Mouse (Mus musculus) liver, embryonic 15.5 days (tissue): ENCODE data around the gene Pex6. TPM values are rescaled to one million over a fixed set of nuclear protein-coding genes. Genes with fewer than 3 reads are reported as not detected.

Experiments
- ATAC-seq: fragments of 200-750 bp; cut with Nextera tagmentation; 2 replicates; pipeline ENCODE4 v1.8.0; 2017; ENCODE audit warnings: moderate number of reproducible peaks, mild to moderate bottlenecking, moderate library complexity; ENCODE audit not compliant: insufficient read depth
- H3K27ac ChIP-seq: fragments of 300-500 bp; sonication (generic); replicated peaks from 2 replicates; pipeline ENCODE4 v1.5.1; 2015; ENCODE audit warnings: mild to moderate bottlenecking, inconsistent platforms
- H3K27me3 ChIP-seq: fragments of 300-500 bp; sonication (generic); 2 replicates; pipeline ENCODE4 v1.6.1; 2015; ENCODE audit warnings: mild to moderate bottlenecking, inconsistent platforms
- H3K36me3 ChIP-seq: fragments of 300-500 bp; sonication (generic); replicated peaks from 2 replicates; pipeline ENCODE4 v1.6.1; 2015; ENCODE audit warnings: moderate library complexity, mild to moderate bottlenecking, inconsistent platforms
- H3K4me1 ChIP-seq: fragments of 300-500 bp; sonication (generic); replicated peaks from 2 replicates; pipeline ENCODE4 v1.6.1; 2015; ENCODE audit warnings: inconsistent platforms
- H3K4me2 ChIP-seq: fragments of 300-500 bp; sonication (generic); 2 replicates; pipeline ENCODE4 v1.6.1; 2015; ENCODE audit warnings: moderate library complexity, mild to moderate bottlenecking, inconsistent platforms
- H3K4me3 ChIP-seq: fragments of 300-500 bp; sonication (generic); replicated peaks from 2 replicates; pipeline ENCODE4 v1.5.1; 2015; ENCODE audit warnings: mild to moderate bottlenecking, inconsistent platforms
- H3K9ac ChIP-seq: fragments of 300-500 bp; sonication (generic); 2 replicates; pipeline ENCODE4 v1.6.1; 2015; ENCODE audit warnings: moderate library complexity, mild to moderate bottlenecking, inconsistent platforms
- H3K9me3 ChIP-seq: fragments of 300-500 bp; sonication (generic); replicated peaks from 2 replicates; pipeline ENCODE4 v1.6.1; 2016; ENCODE audit warnings: inconsistent platforms
- WGBS: fragments of 180-500 bp; shearing (Covaris S2); methylation state at CpG from one replicate; pipeline ENCODE4 v1.1.7; 2015; ENCODE audit warnings: mixed read lengths; ENCODE audit not compliant: insufficient replicate concordance; 5-methylcytosine and 5-hydroxymethylcytosine counted together
- polyA plus RNA-seq: library from polyadenylated mRNA; unstranded; fragments of >200 nt; fragmentation: Nextera tagmentation; extraction: Ambion mirVana; gene quantifications from 2 replicates; pipeline ENCODE4 v1.2.1, GENCODE M21; 2015

Gene Pex6
- polyA plus RNA-seq, 1 experiment from 2014 or later: 9.7 TPM

DNA sequence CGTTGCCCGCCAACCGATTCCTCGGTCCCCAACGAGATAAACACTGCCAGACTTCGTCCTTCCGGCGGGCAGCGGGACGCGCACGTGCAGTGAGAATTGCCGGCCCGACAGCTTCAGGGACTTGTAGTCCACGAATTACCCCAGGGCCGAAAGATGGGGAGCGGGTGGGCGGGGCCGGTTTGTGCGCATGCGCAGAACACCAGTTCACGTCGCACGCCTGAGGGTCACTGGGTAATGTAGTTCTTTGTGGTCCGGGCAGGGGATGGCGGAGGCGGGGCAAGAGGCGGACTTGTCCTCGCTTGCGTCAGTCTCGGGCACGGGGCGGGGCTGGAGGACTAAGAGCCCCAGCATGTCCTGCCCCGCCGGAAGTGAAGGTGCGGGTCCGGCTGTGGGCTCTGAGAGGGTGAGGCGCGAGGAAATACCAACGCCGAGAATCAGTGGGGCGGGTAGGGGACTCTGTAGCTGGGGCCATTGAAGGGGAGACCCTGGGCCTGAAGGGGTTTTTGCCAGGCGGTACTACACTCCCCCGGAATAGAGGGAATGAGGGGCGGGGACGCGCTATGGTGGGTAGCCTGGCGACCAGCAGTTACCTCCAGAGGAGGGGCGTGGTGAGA, 30.4 kb upstream of the Pex6 start, which contains the start of gene Klhdc3:
Klhdc3 (minus strand) TSS at position 155 of the 614 bp plus-strand sequence.
- no peaks in the 10 kb centered on the region for H3K27me3 ChIP-seq
- peak within 1 kb of the TSS; percentile 91 for H3K4me2 ChIP-seq
- H3K9me3 ChIP-seq: no peaks in the 10 kb centered on the region
- peaks cover 56% of the 10 kb centered on the region for H3K36me3 ChIP-seq
- peak; percentile 96 for ATAC-seq
- peaks cover 42% of the 10 kb centered on the region for H3K4me1 ChIP-seq
- WGBS: under 1% methylated on average over 49 of the region's 49 CpGs
- peak within 1 kb of the TSS; percentile 91 for H3K27ac ChIP-seq
- H3K4me3 ChIP-seq: peak within 1 kb of the TSS; percentile 89
- peak within 1 kb of the TSS; percentile 81 for H3K9ac ChIP-seq

- ATAC-seq: no peak
- 21% methylated on average over 12 of the region's 12 CpGs for WGBS
- Histone ChIP-seq H3K27me3 (no peaks in the 10 kb centered on the region), H3K4me3 (peak overlapping the region; percentile 89), H3K27ac (peak overlapping the region; percentile 91; the same call in 1 of the 2 replicates), H3K9me3 (no peaks in the 10 kb centered on the region), H3K4me2 (peak overlapping the region; percentile 91), H3K4me1 (peaks cover 42% of the 10 kb centered on the region), H3K9ac (peak overlapping the region; percentile 78), H3K36me3 (peaks cover 56% of the 10 kb centered on the region)
Observed at GRCm38 (mm10) chr17:46681466-46682118, 29.7 kb upstream of the Pex6 start.

DNA sequence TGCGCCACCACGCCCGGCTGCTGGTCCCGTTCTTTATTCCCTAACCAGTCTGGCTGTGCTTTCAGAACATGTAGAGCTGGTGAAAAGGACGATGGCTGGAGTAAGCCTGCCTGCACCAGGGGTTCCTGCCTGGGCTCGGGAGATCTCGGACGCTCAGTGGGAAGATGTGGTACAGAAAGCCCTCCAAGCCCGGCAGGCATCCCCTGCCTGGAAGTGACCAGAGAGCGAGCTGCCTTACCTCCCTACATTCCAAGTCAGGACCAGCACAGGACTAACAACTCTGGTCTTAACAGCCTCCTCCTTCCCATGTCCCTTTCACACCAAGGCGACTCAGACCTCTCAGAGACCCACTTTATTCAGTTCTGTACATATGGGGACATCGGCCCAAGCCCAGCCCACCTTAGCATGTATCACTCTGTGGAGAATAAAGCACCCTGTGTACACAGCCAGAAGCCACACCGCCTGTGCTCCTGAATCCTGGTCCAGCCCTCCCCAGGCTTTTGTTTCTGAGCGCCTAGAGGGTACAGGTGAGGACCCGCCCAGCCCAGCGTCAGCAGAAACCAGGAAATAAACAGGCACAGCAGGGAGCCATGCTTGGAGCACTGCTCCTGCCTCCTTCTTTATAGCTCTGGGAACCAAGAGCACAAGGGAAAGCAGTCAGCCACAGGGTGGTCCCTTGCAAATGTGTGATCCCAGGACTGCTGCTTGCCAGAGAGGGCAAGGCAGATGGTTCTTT, 28.4 kb upstream of the Pex6 start:
- Histone ChIP-seq H3K27me3 (no peaks in the 10 kb centered on the region), H3K4me1 (peaks cover 39% of the 10 kb centered on the region), H3K36me3 (peaks cover 51% of the 10 kb centered on the region), H3K9me3 (no peaks in the 10 kb centered on the region), H3K9ac (no peak overlapping the region), H3K4me2 (no peak overlapping the region), H3K27ac (no peak overlapping the region), H3K4me3 (no peak overlapping the region)
- 83% methylated on average over 16 of the region's 16 CpGs for WGBS
- ATAC-seq: no peak

DNA sequence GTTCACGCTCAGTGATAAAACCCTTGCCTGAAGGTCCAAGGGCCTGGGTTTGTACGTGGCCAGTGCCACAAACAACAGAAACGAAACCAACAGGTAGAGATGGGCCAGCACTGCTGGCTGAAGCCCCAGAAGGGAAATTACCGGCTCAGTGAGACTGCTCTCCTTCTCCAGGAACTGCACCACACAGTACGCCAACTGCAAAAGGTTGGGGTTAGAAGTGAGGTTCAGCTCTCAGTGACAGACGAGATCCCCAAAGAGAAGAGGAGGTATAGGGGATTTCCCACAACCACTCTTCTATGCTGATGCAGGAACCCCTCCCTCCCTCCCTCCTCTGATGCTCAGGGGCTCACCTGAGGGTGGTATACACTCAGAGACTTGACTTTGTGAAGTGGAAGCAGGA, 25.4 kb upstream of the Pex6 start:
- Histone ChIP-seq H3K4me1 (peaks cover 22% of the 10 kb centered on the region), H3K4me3 (no peak overlapping the region), H3K36me3 (peaks cover 46% of the 10 kb centered on the region), H3K9me3 (no peaks in the 10 kb centered on the region), H3K27ac (no peak overlapping the region), H3K9ac (no peak overlapping the region), H3K4me2 (no peak overlapping the region), H3K27me3 (no peaks in the 10 kb centered on the region)
- ATAC-seq: no peak
- WGBS: 80% methylated on average over 6 of the region's 6 CpGs

- H3K27ac ChIP-seq: peak overlapping the region; percentile 22; the same call in 1 of the 2 replicates
- no peaks in the 10 kb centered on the region for H3K9me3 ChIP-seq
- 38% methylated on average over 12 of the region's 12 CpGs for WGBS
- H3K4me3 ChIP-seq: no peak overlapping the region
- ATAC-seq: peak; percentile 70
- peak overlapping the region; percentile 27 for H3K4me2 ChIP-seq
- peaks cover 16% of the 10 kb centered on the region; the same call in 1 of the 2 replicates for H3K4me1 ChIP-seq
- H3K36me3 ChIP-seq: peaks cover 17% of the 10 kb centered on the region
- no peaks in the 10 kb centered on the region for H3K27me3 ChIP-seq
- no peak overlapping the region for H3K9ac ChIP-seq
Observed at GRCm38 (mm10) chr17:46690665-46691064, 20.6 kb upstream of the Pex6 start.

DNA sequence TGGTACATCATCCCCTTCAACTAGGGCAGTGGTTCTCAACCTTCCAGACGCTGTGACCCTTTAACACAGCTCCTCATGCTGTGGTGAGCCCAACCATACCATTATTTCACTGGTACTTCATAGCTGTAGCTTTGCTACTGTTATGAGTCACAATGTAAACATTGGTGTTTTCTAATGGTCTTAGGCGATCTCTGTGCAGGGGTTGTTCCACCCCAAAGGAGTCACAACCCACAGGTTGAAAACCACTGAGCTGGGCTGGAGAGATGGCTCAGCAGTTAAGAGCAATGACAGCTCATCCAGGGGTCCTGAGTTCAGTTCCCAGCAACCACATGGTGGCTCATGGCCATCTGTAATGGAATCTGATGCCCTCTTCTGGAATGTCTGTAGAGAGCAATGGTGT, 19.9 kb upstream of the Pex6 start:
- no peak overlapping the region for H3K27ac ChIP-seq
- H3K9ac ChIP-seq: no peak overlapping the region
- H3K27me3 ChIP-seq: no peaks in the 10 kb centered on the region
- H3K9me3 ChIP-seq: no peaks in the 10 kb centered on the region
- H3K4me2 ChIP-seq: no peak overlapping the region
- WGBS: 71% methylated on average over 2 of the region's 2 CpGs
- H3K4me3 ChIP-seq: no peak overlapping the region
- peaks cover 16% of the 10 kb centered on the region; the same call in 1 of the 2 replicates for H3K4me1 ChIP-seq
- ATAC-seq: no peak
- H3K36me3 ChIP-seq: peaks cover 15% of the 10 kb centered on the region

- peaks cover 22% of the 10 kb centered on the region for H3K4me1 ChIP-seq
- no peaks in the 10 kb centered on the region for H3K9me3 ChIP-seq
- no peak overlapping the region for H3K27ac ChIP-seq
- H3K36me3 ChIP-seq: peaks cover 20% of the 10 kb centered on the region
- ATAC-seq: no peak
- H3K4me2 ChIP-seq: no peak overlapping the region
- H3K4me3 ChIP-seq: no peak overlapping the region
- no peak overlapping the region for H3K9ac ChIP-seq
- H3K27me3 ChIP-seq: no peaks in the 10 kb centered on the region
- 82% methylated on average over 1 of the region's 1 CpGs for WGBS
Observed at GRCm38 (mm10) chr17:46694517-46695063, 16.7 kb upstream of the Pex6 start.

DNA sequence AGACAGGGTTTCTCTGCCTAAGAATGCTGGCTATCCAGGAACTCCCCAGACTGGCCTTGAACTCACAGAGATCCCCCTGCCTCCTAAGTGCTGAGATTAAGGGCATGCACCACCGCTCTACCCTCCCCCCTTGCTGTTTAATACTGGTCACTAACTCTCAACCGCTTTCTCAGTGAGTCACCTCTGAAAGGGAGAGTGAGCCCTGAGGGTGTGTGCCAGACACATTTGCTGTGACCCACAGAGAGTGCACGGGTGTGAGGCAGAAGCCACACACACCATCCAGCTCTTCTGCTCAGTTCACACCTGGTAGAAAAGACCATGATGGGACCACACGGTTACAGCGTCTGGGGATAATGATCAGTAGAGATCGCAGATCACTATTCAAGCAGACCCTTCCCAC, 12.7 kb upstream of the Pex6 start:
- Histone ChIP-seq H3K9ac (no peak overlapping the region), H3K27ac (no peak overlapping the region), H3K36me3 (peaks cover 24% of the 10 kb centered on the region), H3K27me3 (no peaks in the 10 kb centered on the region), H3K4me2 (no peak overlapping the region), H3K4me1 (peaks cover 30% of the 10 kb centered on the region), H3K4me3 (no peak overlapping the region), H3K9me3 (no peaks in the 10 kb centered on the region)
- ATAC-seq: no peak
- WGBS: 82% methylated on average over 6 of the region's 6 CpGs

- Histone ChIP-seq H3K4me2 (no peak overlapping the region), H3K27ac (no peak overlapping the region), H3K36me3 (peaks cover 24% of the 10 kb centered on the region), H3K9ac (no peak overlapping the region), H3K9me3 (no peaks in the 10 kb centered on the region), H3K27me3 (no peaks in the 10 kb centered on the region), H3K4me1 (peaks cover 37% of the 10 kb centered on the region), H3K4me3 (no peak overlapping the region)
- no peak for ATAC-seq
- 60% methylated on average over 5 of the region's 5 CpGs for WGBS
Observed at GRCm38 (mm10) chr17:46699245-46699644, 12.0 kb upstream of the Pex6 start.

- Histone ChIP-seq H3K27ac (no peak overlapping the region), H3K4me3 (no peak overlapping the region), H3K4me1 (peaks cover 38% of the 10 kb centered on the region), H3K4me2 (no peak overlapping the region), H3K9me3 (no peaks in the 10 kb centered on the region), H3K27me3 (no peaks in the 10 kb centered on the region), H3K36me3 (peaks cover 24% of the 10 kb centered on the region; the same call in 1 of the 2 replicates), H3K9ac (no peak overlapping the region)
- 70% methylated on average over 3 of the region's 3 CpGs for WGBS
- no peak for ATAC-seq
Observed at GRCm38 (mm10) chr17:46699912-46700311, 11.4 kb upstream of the Pex6 start.

GRCm38 (mm10) chr17:46701489-46701888, 9.8 kb upstream of the Pex6 start:
- Histone ChIP-seq H3K4me1 (peaks cover 52% of the 10 kb centered on the region), H3K9ac (no peak overlapping the region)
- 71% methylated on average over 12 of the region's 12 CpGs for WGBS

More at GRCm38 (mm10) chr17:46701489-46701888, 9.8 kb upstream of the Pex6 start:
- Histone ChIP-seq H3K27ac (no peak overlapping the region), H3K36me3 (peaks cover 18% of the 10 kb centered on the region; the same call in 1 of the 2 replicates), H3K4me3 (no peak overlapping the region), H3K27me3 (no peaks in the 10 kb centered on the region), H3K9me3 (no peaks in the 10 kb centered on the region), H3K4me2 (no peak overlapping the region)
- ATAC-seq: no peak
